Mouse (Mus musculus) stomach, embryonic 14.5 days (tissue): ENCODE results near the gene Uqcc2. TPM values are rescaled to one million over a fixed set of nuclear protein-coding genes. Genes with fewer than 3 reads are reported as not detected.
A peak's percentile ranks its signal among the peaks of the same experiment; 100 is the strongest.

Source experiments
- ATAC-seq: fragments of 200-750 bp; cut with Nextera tagmentation; 2 replicates; pipeline ENCODE4 v1.8.0; 2017; ENCODE audit warnings: low read depth, moderate TSS enrichment; ENCODE audit not compliant: insufficient number of reproducible peaks, insufficient read depth, low FRiP score
- H3K27ac ChIP-seq: fragments of 300-500 bp; sonication (generic); 2 replicates; pipeline ENCODE4 v1.5.1; 2014; ENCODE audit warnings: mild to moderate bottlenecking, low read length, moderate library complexity, mixed read lengths
- H3K27me3 ChIP-seq: fragments of 300-500 bp; sonication (generic); 2 replicates; pipeline ENCODE4 v1.6.1; 2014; ENCODE audit warnings: low read length, control low read depth, mixed read lengths; ENCODE audit not compliant: control insufficient read depth, insufficient read depth
- H3K36me3 ChIP-seq: fragments of 300-500 bp; sonication (generic); 2 replicates; pipeline ENCODE4 v1.6.1; 2014; ENCODE audit warnings: mild to moderate bottlenecking, control low read depth, low read length, moderate library complexity, mixed read lengths; ENCODE audit not compliant: control insufficient read depth, insufficient read depth
- H3K4me1 ChIP-seq: fragments of 300-500 bp; sonication (generic); 2 replicates; pipeline ENCODE4 v1.6.1; 2014; ENCODE audit warnings: low read length, control low read depth, mixed read lengths; ENCODE audit not compliant: control insufficient read depth, insufficient read depth
- H3K4me2 ChIP-seq: fragments of 300-500 bp; sonication (generic); replicated peaks from 2 replicates; pipeline ENCODE4 v1.6.1; 2014; ENCODE audit warnings: low read depth, low read length, control low read depth
- H3K4me3 ChIP-seq: fragments of 300-500 bp; sonication (generic); 2 replicates; pipeline ENCODE4 v1.5.1; 2014; ENCODE audit warnings: low read depth, low read length, control low read depth
- H3K9ac ChIP-seq: fragments of 300-500 bp; sonication (generic); replicated peaks from 2 replicates; pipeline ENCODE4 v1.6.1; 2014; ENCODE audit warnings: low read depth, mild to moderate bottlenecking, control low read depth, low read length, moderate library complexity, mixed read lengths
- H3K9me3 ChIP-seq: fragments of 300-500 bp; sonication (generic); 2 replicates; pipeline ENCODE4 v1.6.1; 2016; ENCODE audit warnings: low read depth, low read length, control low read depth; ENCODE audit not compliant: control insufficient read depth
- WGBS: fragments of 180-500 bp; shearing (Covaris S2); extraction: QIAGEN DNeasy Blood & Tissue Kit; methylation state at CpG from one replicate; pipeline ENCODE4 v1.1.7; 2014; 5-methylcytosine and 5-hydroxymethylcytosine counted together
- polyA plus RNA-seq: library from polyadenylated mRNA; unstranded; fragments of >200 nt; fragmentation: Nextera tagmentation; extraction: Ambion mirVana; gene quantifications from 2 replicates; pipeline ENCODE4 v1.2.1, GENCODE M21; 2014

Uqcc2 gene
- polyA plus RNA-seq, 1 experiment from 2014 or later, result 362 TPM

GRCm38 (mm10) chr17:27120561-27121024 lies 13.1 kb downstream of the Uqcc2 start:
- H3K9me3 ChIP-seq, result no peaks in the 10 kb centered on the region
- H3K27me3 ChIP-seq, result no peaks in the 10 kb centered on the region
- peaks cover 9% of the 10 kb centered on the region; the same call in 1 of the 2 replicates for H3K4me1 ChIP-seq
- 16% methylated on average over 18 of the region's 18 CpGs for WGBS
- no peak for ATAC-seq
- peak overlapping the region; percentile 21; the same call in 1 of the 2 replicates for H3K27ac ChIP-seq
- H3K4me3 ChIP-seq, result no peak overlapping the region
- H3K36me3 ChIP-seq, result peaks cover 29% of the 10 kb centered on the region
- no peak overlapping the region for H3K9ac ChIP-seq
- H3K4me2 ChIP-seq, result no peak overlapping the region

- Histone ChIP-seq H3K4me3 (no peak overlapping the region), H3K9me3 (no peaks in the 10 kb centered on the region), H3K27ac (no peak overlapping the region; the same call in 1 of the 2 replicates), H3K4me1 (peaks cover 9% of the 10 kb centered on the region; the same call in 1 of the 2 replicates), H3K9ac (no peak overlapping the region), H3K36me3 (peaks cover 29% of the 10 kb centered on the region), H3K4me2 (no peak overlapping the region), H3K27me3 (no peaks in the 10 kb centered on the region)
- WGBS, result 66% methylated on average over 8 of the region's 8 CpGs
- no peak for ATAC-seq
Observed at GRCm38 (mm10) chr17:27119954-27120353, 13.8 kb downstream of the Uqcc2 start.

- ATAC-seq, result no peak
- H3K4me3 ChIP-seq, result no peak overlapping the region
- peaks cover 9% of the 10 kb centered on the region; the same call in 1 of the 2 replicates for H3K4me1 ChIP-seq
- H3K36me3 ChIP-seq, result peaks cover 29% of the 10 kb centered on the region
- H3K27me3 ChIP-seq, result no peaks in the 10 kb centered on the region
- no peak overlapping the region for H3K4me2 ChIP-seq
- H3K9ac ChIP-seq, result no peak overlapping the region
- H3K27ac ChIP-seq, result no peak overlapping the region
- WGBS, result 83% methylated on average over 4 of the region's 4 CpGs
- H3K9me3 ChIP-seq, result no peaks in the 10 kb centered on the region
Observed at GRCm38 (mm10) chr17:27119540-27119895, 14.2 kb downstream of the Uqcc2 start.

- Histone ChIP-seq H3K27me3 (no peaks in the 10 kb centered on the region), H3K4me3 (no peak overlapping the region), H3K4me2 (no peak overlapping the region), H3K9me3 (no peaks in the 10 kb centered on the region), H3K4me1 (peaks cover 9% of the 10 kb centered on the region; the same call in 1 of the 2 replicates), H3K27ac (no peak overlapping the region), H3K9ac (no peak overlapping the region), H3K36me3 (peaks cover 30% of the 10 kb centered on the region)
- WGBS, result 77% methylated on average over 25 of the region's 25 CpGs
- ATAC-seq, result no peak
Observed at GRCm38 (mm10) chr17:27118676-27119539, 14.8 kb downstream of the Uqcc2 start.

- H3K27ac ChIP-seq, result no peak overlapping the region
- H3K36me3 ChIP-seq, result peaks cover 16% of the 10 kb centered on the region
- 84% methylated on average over 7 of the region's 7 CpGs for WGBS
- H3K9me3 ChIP-seq, result no peaks in the 10 kb centered on the region
- no peak overlapping the region for H3K9ac ChIP-seq
- no peak overlapping the region for H3K4me3 ChIP-seq
- no peaks in the 10 kb centered on the region for H3K4me1 ChIP-seq
- H3K4me2 ChIP-seq, result no peak overlapping the region
- H3K27me3 ChIP-seq, result no peaks in the 10 kb centered on the region
- no peak for ATAC-seq
Observed at GRCm38 (mm10) chr17:27110072-27110471, 23.6 kb downstream of the Uqcc2 start.

- H3K36me3 ChIP-seq, result peaks cover 12% of the 10 kb centered on the region
- H3K4me3 ChIP-seq, result no peak overlapping the region
- no peak overlapping the region for H3K27ac ChIP-seq
- H3K27me3 ChIP-seq, result no peaks in the 10 kb centered on the region
- no peaks in the 10 kb centered on the region for H3K4me1 ChIP-seq
- H3K9ac ChIP-seq, result no peak overlapping the region
- H3K4me2 ChIP-seq, result no peak overlapping the region
- 82% methylated on average over 6 of the region's 6 CpGs for WGBS
- no peaks in the 10 kb centered on the region for H3K9me3 ChIP-seq
- ATAC-seq, result no peak
Observed at GRCm38 (mm10) chr17:27107936-27108335, 25.8 kb downstream of the Uqcc2 start.

- H3K4me2 ChIP-seq, result no peak overlapping the region
- H3K9me3 ChIP-seq, result no peaks in the 10 kb centered on the region
- no peak overlapping the region for H3K4me3 ChIP-seq
- H3K36me3 ChIP-seq, result peaks cover 12% of the 10 kb centered on the region
- WGBS, result 86% methylated on average over 9 of the region's 9 CpGs
- no peaks in the 10 kb centered on the region for H3K4me1 ChIP-seq
- no peak overlapping the region for H3K9ac ChIP-seq
- H3K27ac ChIP-seq, result no peak overlapping the region
- ATAC-seq, result no peak
- H3K27me3 ChIP-seq, result no peaks in the 10 kb centered on the region
Observed at GRCm38 (mm10) chr17:27106745-27107144, 27.0 kb downstream of the Uqcc2 start.

GRCm38 (mm10) chr17:27105698-27106470 lies 27.8 kb downstream of the Uqcc2 start:
- H3K36me3 ChIP-seq, result peaks cover 12% of the 10 kb centered on the region
- no peak overlapping the region for H3K27ac ChIP-seq
- 80% methylated on average over 18 of the region's 18 CpGs for WGBS
- H3K4me3 ChIP-seq, result no peak overlapping the region
- no peaks in the 10 kb centered on the region for H3K9me3 ChIP-seq
- H3K27me3 ChIP-seq, result no peaks in the 10 kb centered on the region
- no peak overlapping the region for H3K9ac ChIP-seq
- ATAC-seq, result no peak
- no peak overlapping the region for H3K4me2 ChIP-seq
- H3K4me1 ChIP-seq, result no peaks in the 10 kb centered on the region
